Mouse (Mus musculus) forebrain, embryonic 16.5 days (tissue): ENCODE results near the gene Pdzd2. TPM values are rescaled to one million over a fixed set of nuclear protein-coding genes. Genes with fewer than 3 reads are reported as not detected.

Experiments used
- ATAC-seq: fragments of 200-750 bp; cut with Nextera tagmentation; 2 replicates; pipeline ENCODE4 v1.8.0; 2017; ENCODE audit warnings: mild to moderate bottlenecking, moderate library complexity
- H3K27ac ChIP-seq: fragments of 300-500 bp; sonication (generic); 2 replicates; pipeline ENCODE4 v1.5.1; 2014; ENCODE audit warnings: low read length, control low read depth
- H3K27me3 ChIP-seq: fragments of 300-500 bp; sonication (generic); replicated peaks from 2 replicates; pipeline ENCODE4 v1.6.1; 2014; ENCODE audit warnings: low read length; ENCODE audit not compliant: control insufficient read depth, insufficient read depth
- H3K36me3 ChIP-seq: fragments of 300-500 bp; sonication (generic); 2 replicates; pipeline ENCODE4 v1.6.1; 2014; ENCODE audit not compliant: control insufficient read depth, insufficient read depth
- H3K4me1 ChIP-seq: fragments of 300-500 bp; sonication (generic); replicated peaks from 2 replicates; pipeline ENCODE4 v1.6.1; 2014; ENCODE audit warnings: low read length; ENCODE audit not compliant: control insufficient read depth, insufficient read depth
- H3K4me2 ChIP-seq: fragments of 300-500 bp; sonication (generic); 2 replicates; pipeline ENCODE4 v1.6.1; 2014; ENCODE audit warnings: mild to moderate bottlenecking, low read length, control low read depth
- H3K4me3 ChIP-seq: fragments of 300-500 bp; sonication (generic); replicated peaks from 2 replicates; pipeline ENCODE4 v1.5.1; 2014; ENCODE audit warnings: mild to moderate bottlenecking, low read length, control low read depth
- H3K9ac ChIP-seq: fragments of 300-500 bp; sonication (generic); replicated peaks from 2 replicates; pipeline ENCODE4 v1.6.1; 2014; ENCODE audit warnings: low read depth, low read length, control low read depth
- H3K9me3 ChIP-seq: fragments of 300-500 bp; sonication (generic); 2 replicates; pipeline ENCODE4 v1.6.1; 2016; ENCODE audit warnings: low read length; ENCODE audit not compliant: control insufficient read depth
- WGBS: fragments of 180-500 bp; shearing (Covaris S2); extraction: QIAGEN DNeasy Blood & Tissue Kit; methylation state at CpG from one replicate; pipeline ENCODE4 v1.1.7; 2014; 5-methylcytosine and 5-hydroxymethylcytosine counted together
- polyA plus RNA-seq: library from polyadenylated mRNA; unstranded; fragments of >200 nt; fragmentation: Nextera tagmentation; extraction: Ambion mirVana; gene quantifications from 2 replicates; pipeline ENCODE4 v1.2.1, GENCODE M21; 2015

Pdzd2 gene
- polyA plus RNA-seq, 1 experiment from 2014 or later, result 8.1 TPM

GRCm38 (mm10) chr15:12716881-12717280 is 22.8 kb downstream of the Pdzd2 start:
- WGBS, result 81% methylated on average over 8 of the region's 8 CpGs
- no peak overlapping the region for H3K9ac ChIP-seq
- no peaks in the 10 kb centered on the region for H3K9me3 ChIP-seq
- no peaks in the 10 kb centered on the region for H3K27me3 ChIP-seq
- no peak overlapping the region for H3K27ac ChIP-seq
- H3K36me3 ChIP-seq, result no peaks in the 10 kb centered on the region
- H3K4me1 ChIP-seq, result no peaks in the 10 kb centered on the region
- no peak overlapping the region for H3K4me3 ChIP-seq
- no peak overlapping the region for H3K4me2 ChIP-seq
- no peak for ATAC-seq

GRCm38 (mm10) chr15:12714322-12714721 is 25.4 kb downstream of the Pdzd2 start:
- WGBS, result 87% methylated on average over 2 of the region's 2 CpGs
- Histone ChIP-seq H3K9me3 (no peaks in the 10 kb centered on the region), H3K4me3 (no peak overlapping the region), H3K4me1 (no peaks in the 10 kb centered on the region), H3K27me3 (no peaks in the 10 kb centered on the region), H3K4me2 (no peak overlapping the region), H3K36me3 (no peaks in the 10 kb centered on the region), H3K27ac (no peak overlapping the region), H3K9ac (no peak overlapping the region)
- no peak for ATAC-seq

- Histone ChIP-seq H3K4me1 (no peaks in the 10 kb centered on the region), H3K27ac (no peak overlapping the region), H3K4me2 (no peak overlapping the region), H3K27me3 (no peaks in the 10 kb centered on the region), H3K9ac (no peak overlapping the region), H3K9me3 (no peaks in the 10 kb centered on the region), H3K4me3 (no peak overlapping the region), H3K36me3 (no peaks in the 10 kb centered on the region)
- no peak for ATAC-seq
- WGBS, result 84% methylated on average over 2 of the region's 2 CpGs
Measured at GRCm38 (mm10) chr15:12713216-12713615, 26.5 kb downstream of the Pdzd2 start.

GRCm38 (mm10) chr15:12710036-12710435 is 29.7 kb downstream of the Pdzd2 start:
- 92% methylated on average over 3 of the region's 3 CpGs for WGBS
- Histone ChIP-seq H3K4me3 (no peak overlapping the region), H3K9me3 (no peaks in the 10 kb centered on the region), H3K36me3 (no peaks in the 10 kb centered on the region), H3K27me3 (no peaks in the 10 kb centered on the region), H3K4me2 (no peak overlapping the region), H3K4me1 (no peaks in the 10 kb centered on the region), H3K27ac (no peak overlapping the region), H3K9ac (no peak overlapping the region)
- ATAC-seq, result no peak

- Histone ChIP-seq H3K9ac (no peak overlapping the region), H3K4me2 (no peak overlapping the region)
- WGBS, result 0% methylated on average over 1 of the region's 1 CpGs
Measured at GRCm38 (mm10) chr15:12708297-12708696, 31.4 kb downstream of the Pdzd2 start.

GRCm38 (mm10) chr15:12706902-12707301 is 32.8 kb downstream of the Pdzd2 start:
- 86% methylated on average over 3 of the region's 3 CpGs for WGBS
- H3K36me3 ChIP-seq, result no peaks in the 10 kb centered on the region
- H3K4me3 ChIP-seq, result no peak overlapping the region
- ATAC-seq, result no peak
- no peak overlapping the region for H3K9ac ChIP-seq
- H3K27me3 ChIP-seq, result no peaks in the 10 kb centered on the region
- no peak overlapping the region for H3K27ac ChIP-seq
- no peak overlapping the region for H3K4me2 ChIP-seq
- no peaks in the 10 kb centered on the region for H3K9me3 ChIP-seq
- no peaks in the 10 kb centered on the region for H3K4me1 ChIP-seq

More at GRCm38 (mm10) chr15:12708297-12708696, 31.4 kb downstream of the Pdzd2 start:
- Histone ChIP-seq H3K4me3 (no peak overlapping the region), H3K9me3 (no peaks in the 10 kb centered on the region), H3K27me3 (no peaks in the 10 kb centered on the region), H3K4me1 (no peaks in the 10 kb centered on the region), H3K27ac (no peak overlapping the region), H3K36me3 (no peaks in the 10 kb centered on the region)
- ATAC-seq, result no peak; the same call in 1 of the 2 replicates

GRCm38 (mm10) chr15:12700367-12700766 is 39.4 kb downstream of the Pdzd2 start:
- Histone ChIP-seq H3K27me3 (no peaks in the 10 kb centered on the region), H3K4me3 (no peak overlapping the region), H3K36me3 (no peaks in the 10 kb centered on the region), H3K9me3 (no peaks in the 10 kb centered on the region), H3K27ac (no peak overlapping the region), H3K4me2 (no peak overlapping the region), H3K9ac (no peak overlapping the region), H3K4me1 (peaks cover 4% of the 10 kb centered on the region)
- 43% methylated on average over 9 of the region's 9 CpGs for WGBS
- ATAC-seq, result peak; percentile 64

- peaks cover 4% of the 10 kb centered on the region for H3K4me1 ChIP-seq
Measured at GRCm38 (mm10) chr15:12697741-12698140, 42.0 kb downstream of the Pdzd2 start.

GRCm38 (mm10) chr15:12696889-12697288 is 42.8 kb downstream of the Pdzd2 start:
- 17% methylated on average over 8 of the region's 8 CpGs for WGBS
- H3K9ac ChIP-seq, result no peak overlapping the region
- H3K4me3 ChIP-seq, result no peak overlapping the region

More at GRCm38 (mm10) chr15:12697741-12698140, 42.0 kb downstream of the Pdzd2 start:
- Histone ChIP-seq H3K9ac (no peak overlapping the region), H3K36me3 (no peaks in the 10 kb centered on the region), H3K4me2 (no peak overlapping the region), H3K27ac (no peak overlapping the region), H3K9me3 (no peaks in the 10 kb centered on the region), H3K27me3 (no peaks in the 10 kb centered on the region), H3K4me3 (no peak overlapping the region)
- 0 out of 2 replicates have a peak, but pooled peaks have one; percentile 26 for ATAC-seq
- WGBS, result 50% methylated on average over 7 of the region's 7 CpGs

More at GRCm38 (mm10) chr15:12696889-12697288, 42.8 kb downstream of the Pdzd2 start:
- Histone ChIP-seq H3K36me3 (no peaks in the 10 kb centered on the region), H3K27ac (no peak overlapping the region), H3K4me1 (peaks cover 4% of the 10 kb centered on the region), H3K4me2 (no peak overlapping the region), H3K9me3 (no peaks in the 10 kb centered on the region), H3K27me3 (no peaks in the 10 kb centered on the region)
- no peak for ATAC-seq
